Mouse (Mus musculus) C2C12 (cell line): ENCODE results near the gene Isyna1. TPM values are rescaled to one million over a fixed set of nuclear protein-coding genes. Genes with fewer than 3 reads are reported as not detected.

Source experiments
- H3K27me3 ChIP-seq: one replicate; pipeline ENCODE4 v1.6.1; 2011; ENCODE audit not compliant: control insufficient read depth, insufficient read depth, insufficient read length
- H3K36me3 ChIP-seq: one replicate; pipeline ENCODE4 v1.6.1; 2011; ENCODE audit not compliant: control insufficient read depth, insufficient read depth
- H3K4me3 ChIP-seq: one replicate; pipeline ENCODE4 v1.5.1; 2011; ENCODE audit warnings: mild to moderate bottlenecking, control low read depth; ENCODE audit not compliant: poor library complexity, insufficient read depth, severe bottlenecking
- H3K79me2 ChIP-seq: one replicate; pipeline ENCODE4 v1.6.1; 2011; ENCODE audit not compliant: control insufficient read depth, insufficient read depth
- H3K79me3 ChIP-seq: one replicate; pipeline ENCODE4 v1.6.1; 2011; ENCODE audit warnings: low read depth, control low read depth
- H3ac ChIP-seq: one replicate; pipeline ENCODE3; 2011; ENCODE audit warnings: low read depth; ENCODE audit not compliant: control insufficient read depth, insufficient read length
- CEBPB ChIP-seq: IDR thresholded peaks from one replicate; pipeline ENCODE4 v1.6.1; 2011; ENCODE audit warnings: low read depth, mild to moderate bottlenecking, control low read depth, moderate library complexity
- CTCF ChIP-seq: IDR thresholded peaks from one replicate; pipeline ENCODE4 v1.5.1; 2011; ENCODE audit not compliant: control insufficient read depth, insufficient read depth, insufficient read length
- FOSL1 ChIP-seq: IDR thresholded peaks from one replicate; pipeline ENCODE4 v1.8.0; 2011; ENCODE audit warnings: mild to moderate bottlenecking, low read length; ENCODE audit not compliant: poor library complexity, insufficient read depth, severe bottlenecking
- MAX ChIP-seq: IDR thresholded peaks from one replicate; pipeline ENCODE4 v1.6.1; 2011; ENCODE audit warnings: mild to moderate bottlenecking, control low read depth
- MYOD1 ChIP-seq: IDR thresholded peaks from one replicate; pipeline ENCODE4 v1.6.1; 2011; ENCODE audit warnings: low read depth; ENCODE audit not compliant: control insufficient read depth, insufficient read length
- MYOG ChIP-seq: IDR thresholded peaks from one replicate; pipeline ENCODE4 v1.6.1; 2011; ENCODE audit not compliant: control insufficient read depth, insufficient read length; ENCODE audit errors: extremely low read depth
- USF1 ChIP-seq: IDR thresholded peaks from one replicate; pipeline ENCODE4 v1.6.1; 2011; ENCODE audit warnings: low read depth, mild to moderate bottlenecking, control low read depth, moderate library complexity
- polyA plus RNA-seq: library from polyadenylated mRNA; unstranded; fragments of >200 nt; fragmentation: generic; extraction: Trizol; gene quantifications from one replicate; pipeline ENCODE4 v1.2.1, GENCODE M21; 2012; ENCODE audit warnings: missing spikeins

Isyna1 gene
- polyA plus RNA-seq, 1 experiment = 78.6 TPM

- TF ChIP-seq USF1 (no peak), CEBPB (no peak), FOSL1 (no peak), MAX (no peak), CTCF (no peak), MYOG (no peak), MYOD1 (no peak)
- peaks cover 8% of the 10 kb centered on the region for H3K36me3 ChIP-seq
- H3K79me2 ChIP-seq = peaks cover 99% of the 10 kb centered on the region
- H3K4me3 ChIP-seq = no peak overlapping the region
- H3K79me3 ChIP-seq = peaks cover 61% of the 10 kb centered on the region
- no peaks in the 10 kb centered on the region for H3K27me3 ChIP-seq
- H3ac ChIP-seq = no peak overlapping the region
Observed at GRCm38 (mm10) chr8:70552836-70553235, 41.3 kb upstream of the Isyna1 start.

DNA sequence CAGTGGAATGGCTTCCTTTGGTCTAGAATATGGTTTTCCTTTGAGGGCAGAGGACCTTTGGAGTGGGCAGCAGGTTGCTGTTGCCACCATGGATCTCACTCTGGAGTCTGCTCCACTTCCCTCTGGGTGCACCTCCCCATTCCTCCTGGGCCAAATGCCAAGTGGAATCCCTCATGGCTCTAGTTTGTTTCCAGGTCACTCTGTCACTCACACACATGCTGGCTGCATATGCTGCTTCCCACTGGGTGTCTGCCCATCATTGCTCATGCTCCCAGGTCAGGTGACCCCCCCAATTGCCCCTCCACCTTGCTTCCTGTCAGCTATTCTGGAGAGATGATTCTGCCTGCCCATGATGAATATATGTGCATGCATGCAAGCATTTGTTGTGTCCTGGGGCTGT lies 40.4 kb upstream of the Isyna1 start:
- H3K79me2 ChIP-seq = peaks cover 99% of the 10 kb centered on the region
- TF ChIP-seq FOSL1 (no peak), CEBPB (no peak), CTCF (no peak)
- no peak overlapping the region for H3K4me3 ChIP-seq
- H3K36me3 ChIP-seq = peaks cover 6% of the 10 kb centered on the region
- peaks cover 55% of the 10 kb centered on the region for H3K79me3 ChIP-seq
- no peaks in the 10 kb centered on the region for H3K27me3 ChIP-seq
- no peak overlapping the region for H3ac ChIP-seq

DNA sequence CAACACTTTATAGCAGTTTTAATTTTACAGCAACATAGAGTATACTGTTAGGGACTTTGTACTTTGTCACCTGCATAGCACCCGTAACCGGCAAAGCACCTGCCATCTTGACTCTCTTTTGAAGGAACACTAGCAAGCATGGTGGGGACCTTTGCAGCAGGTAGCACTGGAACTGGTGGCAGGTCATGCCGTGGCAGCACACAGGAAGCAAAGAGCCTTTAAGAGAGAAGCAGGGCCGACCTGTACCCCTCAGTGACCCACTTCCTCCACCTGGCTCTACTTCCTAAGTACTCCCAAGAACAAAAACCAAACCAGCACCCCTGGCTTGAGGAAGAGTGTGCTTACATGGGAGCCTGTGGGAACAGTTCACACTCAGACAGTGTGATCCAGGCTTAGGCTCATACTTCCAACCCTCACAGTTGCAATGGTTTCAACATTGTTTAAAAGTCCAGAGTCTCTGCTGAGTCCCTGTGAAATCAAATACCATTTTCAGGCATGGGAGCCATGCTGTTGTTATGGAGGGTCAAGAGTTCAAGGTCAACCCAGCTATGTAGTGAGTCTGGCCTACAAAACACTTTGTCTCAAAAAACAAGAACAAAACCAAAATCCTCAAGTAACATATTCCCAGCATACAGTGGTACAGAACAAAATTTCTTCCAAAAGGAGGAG lies 39.0 kb upstream of the Isyna1 start:
- Histone ChIP-seq H3K79me3 (peaks cover 48% of the 10 kb centered on the region), H3K4me3 (no peak overlapping the region), H3ac (no peak overlapping the region), H3K36me3 (no peaks in the 10 kb centered on the region), H3K79me2 (peaks cover 99% of the 10 kb centered on the region), H3K27me3 (no peaks in the 10 kb centered on the region)
- TF ChIP-seq MYOG = no peak
- TF ChIP-seq FOSL1 = no peak
- no peak for TF ChIP-seq CTCF
- TF ChIP-seq CEBPB = no peak
- no peak for TF ChIP-seq MYOD1
- no peak for TF ChIP-seq USF1
- TF ChIP-seq MAX = no peak

DNA sequence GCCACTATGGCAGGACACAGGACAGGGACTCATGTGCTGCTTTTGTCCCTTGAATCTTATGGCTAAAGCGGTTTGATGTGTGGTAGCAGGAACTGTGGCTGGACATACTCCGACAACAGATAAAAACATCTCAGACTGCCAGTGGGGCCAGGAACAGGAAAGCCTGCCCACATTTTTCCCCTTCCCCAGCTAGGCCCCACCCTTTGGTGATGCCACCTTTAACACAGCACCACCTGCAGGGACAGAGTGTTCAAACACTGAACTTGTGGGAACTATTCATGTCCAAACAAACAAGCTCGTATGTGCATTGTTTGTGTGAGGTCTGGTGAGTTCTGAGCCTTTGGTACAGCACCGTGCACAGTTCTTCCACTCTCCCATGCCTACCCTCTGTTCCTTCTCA lies 35.8 kb upstream of the Isyna1 start:
- TF ChIP-seq MYOG = no peak
- no peak for TF ChIP-seq CEBPB
- no peak for TF ChIP-seq MAX
- no peak for TF ChIP-seq USF1
- TF ChIP-seq CTCF = no peak
- TF ChIP-seq MYOD1 = no peak
- TF ChIP-seq FOSL1 = no peak
- Histone ChIP-seq H3K4me3 (no peak overlapping the region), H3K79me3 (peaks cover 39% of the 10 kb centered on the region), H3K36me3 (no peaks in the 10 kb centered on the region), H3K79me2 (peaks cover 97% of the 10 kb centered on the region), H3K27me3 (no peaks in the 10 kb centered on the region), H3ac (no peak overlapping the region)

DNA sequence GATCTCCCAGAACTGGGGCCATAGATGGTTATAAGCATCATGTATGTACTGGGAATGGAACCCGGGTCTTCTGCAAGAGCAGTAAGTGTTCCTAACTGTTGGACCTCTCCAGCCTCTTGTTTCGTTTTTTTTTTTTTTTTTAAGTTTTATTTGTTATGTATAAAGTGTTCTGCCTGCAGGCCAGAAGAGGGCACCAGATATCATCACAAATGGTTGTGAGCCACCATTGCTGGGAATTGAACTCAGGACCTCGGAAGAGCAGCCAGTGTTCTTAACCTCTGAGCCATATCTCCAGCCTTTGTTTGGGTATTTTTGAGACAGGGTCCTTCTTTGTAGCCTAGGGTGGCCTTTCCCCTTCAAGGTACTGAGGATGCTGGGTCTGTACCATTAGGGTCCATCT lies 35.2 kb upstream of the Isyna1 start:
- peaks cover 37% of the 10 kb centered on the region for H3K79me3 ChIP-seq
- H3ac ChIP-seq = no peak overlapping the region
- H3K36me3 ChIP-seq = no peaks in the 10 kb centered on the region
- H3K4me3 ChIP-seq = no peak overlapping the region
- no peaks in the 10 kb centered on the region for H3K27me3 ChIP-seq
- H3K79me2 ChIP-seq = peaks cover 97% of the 10 kb centered on the region
- no peak for TF ChIP-seq MYOG
- TF ChIP-seq MAX = no peak
- TF ChIP-seq CTCF = no peak
- TF ChIP-seq MYOD1 = no peak
- TF ChIP-seq FOSL1 = no peak
- TF ChIP-seq CEBPB = no peak
- no peak for TF ChIP-seq USF1

DNA sequence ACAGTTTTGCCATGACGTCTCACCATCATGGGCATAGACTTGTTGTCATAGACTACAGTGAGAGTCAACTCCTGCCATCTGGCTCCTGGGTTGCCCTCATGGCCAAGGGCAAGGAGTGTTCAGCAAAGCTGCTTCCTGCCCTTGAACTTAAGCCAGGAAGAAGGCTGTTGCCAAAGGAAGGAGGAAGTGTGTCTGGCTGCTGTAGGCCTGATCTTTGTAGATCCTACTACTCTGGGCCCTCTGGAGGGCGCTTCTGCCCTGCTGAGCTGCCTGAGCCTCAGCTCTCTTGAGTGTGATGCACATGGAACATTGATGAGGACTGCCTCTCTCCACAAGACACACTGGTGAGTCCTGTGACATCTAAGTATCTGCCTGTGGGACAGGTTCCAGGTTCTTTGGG lies 34.1 kb upstream of the Isyna1 start:
- peaks cover 97% of the 10 kb centered on the region for H3K79me2 ChIP-seq
- H3K4me3 ChIP-seq = no peak overlapping the region
- no peak overlapping the region for H3ac ChIP-seq
- no peaks in the 10 kb centered on the region for H3K36me3 ChIP-seq
- TF ChIP-seq FOSL1 = no peak
- TF ChIP-seq MAX = no peak
- no peak for TF ChIP-seq CTCF
- peaks cover 34% of the 10 kb centered on the region for H3K79me3 ChIP-seq
- no peaks in the 10 kb centered on the region for H3K27me3 ChIP-seq
